Mouse (Mus musculus) limb, embryonic 14.5 days (tissue): Measurements from ENCODE around the gene Hist1h2ae. TPM values are rescaled to one million over a fixed set of nuclear protein-coding genes. Genes with fewer than 3 reads are reported as not detected.
A peak's percentile ranks its signal among the peaks of the same experiment; 100 is the strongest.

Experiments
- ATAC-seq: fragments of 200-750 bp; cut with Nextera tagmentation; 2 replicates; pipeline ENCODE4 v1.8.0; 2017; ENCODE audit warnings: low read depth, moderate number of reproducible peaks, moderate TSS enrichment; ENCODE audit not compliant: low FRiP score
- DNase-seq: peaks from one replicate; pipeline ENCODE4 v3.0.0-alpha.2; 2015; ENCODE audit warnings: low spot score
- H3K27ac ChIP-seq: fragments of 300-500 bp; sonication (generic); replicated peaks from 2 replicates; pipeline ENCODE4 v1.5.1; 2014; ENCODE audit warnings: low read depth, mild to moderate bottlenecking, low read length, moderate library complexity, mixed read lengths
- H3K27me3 ChIP-seq: fragments of 300-500 bp; sonication (generic); 2 replicates; pipeline ENCODE4 v1.6.1; 2014; ENCODE audit warnings: low read length, mixed read lengths; ENCODE audit not compliant: control insufficient read depth, insufficient read depth
- H3K36me3 ChIP-seq: fragments of 300-500 bp; sonication (generic); 2 replicates; pipeline ENCODE4 v1.6.1; 2014; ENCODE audit warnings: mild to moderate bottlenecking, low read length, moderate library complexity, mixed read lengths; ENCODE audit not compliant: control insufficient read depth, insufficient read depth
- H3K4me1 ChIP-seq: fragments of 300-500 bp; sonication (generic); 2 replicates; pipeline ENCODE4 v1.6.1; 2014; ENCODE audit warnings: antibody characterized with exemption, low read length, mixed read lengths; ENCODE audit not compliant: control insufficient read depth, insufficient read depth
- H3K4me2 ChIP-seq: fragments of 300-500 bp; sonication (generic); replicated peaks from 2 replicates; pipeline ENCODE4 v1.6.1; 2014; ENCODE audit warnings: low read depth, mild to moderate bottlenecking, low read length, moderate library complexity; ENCODE audit not compliant: severe bottlenecking
- H3K4me3 ChIP-seq: fragments of 300-500 bp; sonication (generic); replicated peaks from 2 replicates; pipeline ENCODE4 v1.5.1; 2014; ENCODE audit warnings: low read length
- H3K9ac ChIP-seq: fragments of 300-500 bp; sonication (generic); 2 replicates; pipeline ENCODE4 v1.6.1; 2014; ENCODE audit warnings: mild to moderate bottlenecking, low read depth, low read length, moderate library complexity; ENCODE audit not compliant: severe bottlenecking
- H3K9me3 ChIP-seq: fragments of 300-500 bp; sonication (generic); 2 replicates; pipeline ENCODE4 v1.6.1; 2016; ENCODE audit warnings: low read length; ENCODE audit not compliant: control insufficient read depth
- POLR2A ChIP-seq: fragments of 200-500 bp; IDR thresholded peaks from 2 replicates; pipeline ENCODE4 v1.8.0; 2012; ENCODE audit warnings: inconsistent platforms, mild to moderate bottlenecking, moderate library complexity, borderline replicate concordance; ENCODE audit not compliant: insufficient read depth, insufficient read length; ENCODE audit errors: extremely low read depth
- WGBS: fragments of 180-500 bp; shearing (Covaris S2); extraction: QIAGEN DNeasy Blood & Tissue Kit; methylation state at CpG from one replicate; pipeline ENCODE4 v1.1.7; 2014; 5-methylcytosine and 5-hydroxymethylcytosine counted together
- polyA plus RNA-seq, 2 experiments: library from polyadenylated mRNA; depleted of rRNA in 1 of 2; stranded (reverse) in 1 of 2; unstranded in 1 of 2; fragments of >200 nt; fragmentation: Nextera tagmentation in 1 of 2; extraction: Ambion mirVana in 1 of 2; gene quantifications; 2 replicates each; pipeline versions ENCODE4 v1.2.1 to v1.2.3; 2012 to 2014

Hist1h2ae gene
- polyA plus RNA-seq, 2 experiments = 19.8 to 103 TPM

DNA sequence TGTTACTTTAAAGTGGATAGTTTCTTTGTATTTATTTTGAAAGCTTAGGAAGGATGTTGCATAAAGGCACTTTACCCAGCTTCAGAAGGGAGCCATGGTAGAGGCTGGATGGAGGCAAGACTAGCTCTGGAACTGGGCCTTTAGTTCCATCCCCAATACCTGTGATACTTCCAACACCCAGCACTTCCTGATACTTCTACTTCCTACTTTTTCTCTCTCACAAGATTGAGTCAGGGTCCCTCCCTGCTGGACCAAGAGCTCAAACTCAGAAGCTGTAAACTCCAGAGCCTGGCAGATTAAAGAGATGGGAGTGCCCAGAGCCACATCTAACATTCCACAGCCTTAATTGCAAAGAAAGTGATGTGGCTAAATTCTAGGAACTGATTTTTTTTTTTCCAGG lies 13.3 kb upstream of the Hist1h2ae start:
- no peak for TF ChIP-seq POLR2A
- Histone ChIP-seq H3K36me3 (no peaks in the 10 kb centered on the region), H3K27ac (peak overlapping the region; percentile 94), H3K9me3 (no peaks in the 10 kb centered on the region), H3K4me3 (peak overlapping the region; percentile 45), H3K4me1 (peaks cover 25% of the 10 kb centered on the region), H3K4me2 (peak overlapping the region; percentile 80), H3K27me3 (no peaks in the 10 kb centered on the region), H3K9ac (peak overlapping the region; percentile 67)
- DNase-seq = no peak
- ATAC-seq = no peak

DNA sequence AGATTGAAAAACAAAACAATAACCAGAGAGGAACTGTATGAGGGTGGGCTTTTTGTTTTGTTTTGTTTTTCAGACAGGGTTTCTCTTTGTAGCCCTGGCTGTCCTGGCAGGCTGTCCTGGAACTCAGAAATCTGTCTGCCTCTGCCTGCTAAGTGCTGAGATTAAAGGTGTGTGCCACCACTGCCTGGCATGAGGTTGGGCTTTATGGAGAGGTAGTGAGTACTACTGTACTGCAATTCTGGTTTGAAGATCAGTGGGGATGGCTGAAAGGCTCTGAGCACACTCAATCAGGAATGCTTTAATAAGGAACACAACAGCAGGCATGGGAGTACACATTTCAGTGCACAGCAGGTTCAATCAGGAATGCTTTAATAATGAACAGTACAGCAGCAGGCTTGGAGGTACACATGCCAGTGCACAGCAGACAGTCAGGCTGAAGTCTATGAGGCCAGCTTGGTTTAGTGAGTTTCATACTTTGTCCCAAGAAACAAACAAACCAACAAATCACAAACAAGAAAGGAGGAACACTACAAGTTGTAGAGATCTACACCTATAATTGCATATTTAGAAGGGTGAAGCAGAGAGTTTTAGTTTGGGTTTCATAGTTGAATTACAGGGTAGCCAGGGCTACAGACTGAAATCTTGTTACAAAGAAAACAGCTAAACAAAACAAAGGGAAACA lies 12.5 kb upstream of the Hist1h2ae start:
- Histone ChIP-seq H3K27ac (peak overlapping the region; percentile 94), H3K36me3 (no peaks in the 10 kb centered on the region), H3K27me3 (no peaks in the 10 kb centered on the region), H3K9me3 (no peaks in the 10 kb centered on the region), H3K4me1 (peaks cover 25% of the 10 kb centered on the region), H3K4me2 (no peak overlapping the region; the same call in 1 of the 2 replicates), H3K4me3 (0 out of 2 replicates have a peak overlapping the region, but pooled peaks have one; percentile 49), H3K9ac (no peak overlapping the region)
- ATAC-seq = no peak
- no peak for TF ChIP-seq POLR2A
- DNase-seq = no peak

DNA sequence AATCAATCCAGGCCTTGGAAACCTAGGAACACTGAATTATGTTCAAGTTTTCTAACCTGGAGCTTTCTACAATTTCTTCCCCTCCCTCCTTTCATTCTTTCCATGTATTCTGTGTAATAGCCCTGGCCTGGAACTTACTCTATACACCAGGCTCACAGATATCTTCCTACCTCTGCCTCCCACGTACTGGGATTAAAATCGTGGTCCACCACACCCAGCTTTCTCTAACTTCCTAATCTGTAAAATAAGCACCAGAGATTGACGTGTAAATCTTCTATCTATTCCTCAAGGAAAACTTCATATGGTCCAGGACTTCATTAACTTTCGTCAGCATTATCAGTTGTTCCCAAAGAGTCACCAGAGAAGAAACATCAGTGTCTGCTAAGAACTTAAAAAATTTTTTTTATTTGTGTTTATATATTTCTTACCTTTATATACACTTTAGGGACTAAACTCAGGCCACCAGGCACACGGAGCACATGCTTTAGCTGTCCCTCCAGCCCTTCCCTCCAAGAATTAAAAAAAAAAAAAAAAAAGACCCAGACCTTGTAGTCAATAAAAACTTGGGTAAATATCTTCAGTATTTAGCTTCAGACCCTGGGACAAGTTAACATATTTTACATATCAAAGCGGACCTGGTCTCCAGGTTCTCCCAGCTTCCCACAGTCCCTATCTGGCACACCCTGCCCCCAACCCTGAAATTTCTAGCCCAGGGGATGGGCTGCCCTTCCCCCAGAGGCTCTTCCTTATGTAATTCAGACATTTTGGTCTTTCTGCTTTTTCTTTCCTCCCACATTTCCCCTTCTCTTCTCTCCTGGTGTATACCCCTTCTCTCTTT lies 11.4 kb upstream of the Hist1h2ae start:
- TF ChIP-seq POLR2A = no peak
- ATAC-seq = no peak
- H3K36me3 ChIP-seq = no peaks in the 10 kb centered on the region
- H3K4me1 ChIP-seq = peaks cover 25% of the 10 kb centered on the region
- H3K4me2 ChIP-seq = peak overlapping the region; percentile 70
- H3K4me3 ChIP-seq = peak overlapping the region; percentile 49
- 9% methylated on average over 6 of the region's 6 CpGs for WGBS
- H3K27me3 ChIP-seq = no peaks in the 10 kb centered on the region
- no peak for DNase-seq
- peak overlapping the region; percentile 94 for H3K27ac ChIP-seq
- H3K9me3 ChIP-seq = no peaks in the 10 kb centered on the region
- peak overlapping the region; percentile 66 for H3K9ac ChIP-seq

DNA sequence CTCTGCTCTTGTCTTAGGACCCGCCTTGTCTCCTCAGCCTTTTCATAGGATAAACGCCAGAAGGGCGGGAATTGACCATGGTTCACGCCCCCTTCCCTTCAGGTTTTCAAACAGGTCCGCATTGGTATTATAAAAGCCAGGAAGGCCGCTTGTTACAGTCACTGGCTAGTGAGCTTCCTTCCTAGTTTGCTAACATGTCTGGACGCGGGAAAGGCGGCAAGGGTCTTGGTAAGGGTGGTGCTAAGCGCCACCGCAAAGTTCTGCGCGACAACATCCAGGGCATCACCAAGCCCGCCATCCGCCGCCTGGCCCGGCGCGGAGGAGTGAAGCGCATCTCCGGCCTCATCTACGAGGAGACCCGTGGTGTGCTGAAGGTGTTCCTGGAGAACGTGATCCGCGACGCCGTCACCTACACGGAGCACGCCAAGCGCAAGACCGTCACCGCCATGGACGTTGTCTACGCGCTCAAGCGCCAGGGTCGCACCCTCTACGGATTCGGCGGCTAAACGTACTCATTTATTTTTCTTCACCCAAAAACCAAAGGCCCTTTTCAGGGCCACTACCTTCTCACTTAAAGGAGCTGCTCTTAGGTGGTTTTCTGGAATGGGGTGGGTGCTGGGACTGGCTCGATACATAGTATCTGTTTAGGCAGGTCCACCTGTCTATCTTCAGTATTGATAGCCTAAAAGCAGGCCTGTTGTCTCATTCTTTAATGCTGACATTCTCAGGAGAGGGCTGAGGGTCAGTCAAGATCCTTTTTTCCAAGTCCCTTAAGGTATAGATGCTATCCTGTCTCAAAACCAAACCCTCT lies 10.6 kb upstream of the Hist1h2ae start, which contains the start of gene Hist1h4d:
Gene Hist1h4d (plus strand): TSS at position 191 of the 811 bp plus-strand sequence.
- H3K4me2 ChIP-seq = peak within 1 kb of the TSS; percentile 70
- DNase-seq (peak; percentile 99), ATAC-seq (peak; percentile 89)
- H3K4me3 ChIP-seq = peak within 1 kb of the TSS; percentile 49
- H3K27me3 ChIP-seq = no peaks in the 10 kb centered on the region
- H3K27ac ChIP-seq = peak within 1 kb of the TSS; percentile 71
- WGBS = under 1% methylated on average over 42 of the region's 43 CpGs
- no peaks in the 10 kb centered on the region for H3K9me3 ChIP-seq
- H3K36me3 ChIP-seq = no peaks in the 10 kb centered on the region
- peak within 1 kb of the TSS; percentile 66 for H3K9ac ChIP-seq
- peaks cover 25% of the 10 kb centered on the region for H3K4me1 ChIP-seq
- TF ChIP-seq POLR2A = peak; percentile 99; the same call in 1 of the 2 replicates

DNA sequence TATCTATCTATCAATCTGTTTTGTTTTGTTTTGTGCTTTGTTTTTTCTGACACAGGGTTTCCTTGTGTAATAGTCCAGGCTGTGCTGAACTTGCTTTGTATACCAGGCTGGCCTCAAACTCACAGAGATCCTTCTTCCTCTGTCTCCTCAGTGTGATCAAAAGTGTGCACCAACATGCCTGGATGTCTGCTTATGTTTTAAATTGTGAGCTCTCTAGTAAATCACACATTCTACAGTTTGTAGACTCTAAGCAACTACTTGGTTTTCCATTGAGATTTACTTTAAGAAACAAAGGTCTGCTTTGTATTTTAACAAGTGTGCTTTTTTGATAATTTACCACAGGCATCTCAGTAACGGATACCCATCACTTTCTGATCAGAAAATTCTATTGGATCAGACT lies 6.8 kb upstream of the Hist1h2ae start:
- no peaks in the 10 kb centered on the region for H3K36me3 ChIP-seq
- H3K4me2 ChIP-seq = no peak overlapping the region
- H3K27me3 ChIP-seq = no peaks in the 10 kb centered on the region
- peaks cover 22% of the 10 kb centered on the region for H3K4me1 ChIP-seq
- no peak for TF ChIP-seq POLR2A
- H3K27ac ChIP-seq = no peak overlapping the region
- DNase-seq (no peak), ATAC-seq (no peak)
- H3K9ac ChIP-seq = no peak overlapping the region
- 87% methylated on average over 1 of the region's 1 CpGs for WGBS
- H3K9me3 ChIP-seq = no peaks in the 10 kb centered on the region
- no peak overlapping the region; the same call in 1 of the 2 replicates for H3K4me3 ChIP-seq
